Mouse (Mus musculus) midbrain, embryonic 16.5 days (tissue): ENCODE results near the gene Smad9. TPM values are rescaled to one million over a fixed set of nuclear protein-coding genes. Genes with fewer than 3 reads are reported as not detected.
"Not testable (repeated sequence)": the region's sequence is repeated elsewhere in the genome, so short reads cannot be mapped to it uniquely, and the experiment has no call there.

ENCODE experiments used
- ATAC-seq: fragments of 200-750 bp; cut with Nextera tagmentation; 2 replicates; pipeline ENCODE4 v1.8.0; 2017; ENCODE audit warnings: moderate TSS enrichment
- H3K27ac ChIP-seq: fragments of 300-500 bp; sonication (generic); 2 replicates; pipeline ENCODE4 v1.5.1; 2014; ENCODE audit warnings: mild to moderate bottlenecking, low read length, mixed read lengths
- H3K27me3 ChIP-seq: fragments of 300-500 bp; sonication (generic); 2 replicates; pipeline ENCODE4 v1.6.1; 2014; ENCODE audit warnings: low read depth, low read length, mixed read lengths; ENCODE audit not compliant: control insufficient read depth, insufficient read depth
- H3K36me3 ChIP-seq: fragments of 300-500 bp; sonication (generic); 2 replicates; pipeline ENCODE4 v1.6.1; 2014; ENCODE audit warnings: mild to moderate bottlenecking, low read length, moderate library complexity, mixed read lengths; ENCODE audit not compliant: control insufficient read depth, insufficient read depth
- H3K4me1 ChIP-seq: fragments of 300-500 bp; sonication (generic); 2 replicates; pipeline ENCODE4 v1.6.1; 2014; ENCODE audit warnings: mild to moderate bottlenecking, low read length, mixed read lengths; ENCODE audit not compliant: control insufficient read depth, insufficient read depth
- H3K4me2 ChIP-seq: fragments of 300-500 bp; sonication (generic); 2 replicates; pipeline ENCODE4 v1.6.1; 2014; ENCODE audit warnings: mild to moderate bottlenecking, low read length, mixed read lengths
- H3K4me3 ChIP-seq: fragments of 300-500 bp; sonication (generic); 2 replicates; pipeline ENCODE4 v1.5.1; 2014; ENCODE audit warnings: low read depth, mild to moderate bottlenecking, low read length, moderate library complexity, mixed read lengths
- H3K9ac ChIP-seq: fragments of 300-500 bp; sonication (generic); 2 replicates; pipeline ENCODE4 v1.6.1; 2014; ENCODE audit warnings: low read depth, low read length, mixed read lengths
- H3K9me3 ChIP-seq: fragments of 300-500 bp; sonication (generic); replicated peaks from 2 replicates; pipeline ENCODE4 v1.6.1; 2014; ENCODE audit warnings: mild to moderate bottlenecking, low read length, mixed read lengths; ENCODE audit not compliant: control insufficient read depth, poor library complexity, severe bottlenecking
- WGBS: fragments of 180-500 bp; shearing (Covaris S2); extraction: QIAGEN DNeasy Blood & Tissue Kit; methylation state at CpG from one replicate; pipeline ENCODE4 v1.1.7; 2014; 5-methylcytosine and 5-hydroxymethylcytosine counted together
- polyA plus RNA-seq: library from polyadenylated mRNA; unstranded; fragments of >200 nt; fragmentation: Nextera tagmentation; extraction: Ambion mirVana; gene quantifications from 2 replicates; pipeline ENCODE4 v1.2.1, GENCODE M21; 2015

The Smad9 gene
- polyA plus RNA-seq, 1 experiment from 2014 or later, result 0.55 TPM

- Histone ChIP-seq H3K4me1 (no peaks in the 10 kb centered on the region), H3K9me3 (no peaks in the 10 kb centered on the region), H3K9ac (no peak overlapping the region), H3K27ac (no peak overlapping the region), H3K27me3 (no peaks in the 10 kb centered on the region), H3K4me2 (no peak overlapping the region), H3K36me3 (peaks cover 80% of the 10 kb centered on the region), H3K4me3 (no peak overlapping the region)
- WGBS, result 57% methylated on average over 5 of the region's 5 CpGs
- no peak for ATAC-seq
Observed at GRCm38 (mm10) chr3:54745799-54746198, 9.6 kb upstream of the Smad9 start.

GRCm38 (mm10) chr3:54753411-54753810 is 2.0 kb upstream of the Smad9 start:
- Histone ChIP-seq H3K27me3 (no peaks in the 10 kb centered on the region), H3K4me3 (no peak overlapping the region), H3K9me3 (no peaks in the 10 kb centered on the region), H3K9ac (no peak overlapping the region), H3K4me2 (no peak overlapping the region), H3K4me1 (peaks cover 8% of the 10 kb centered on the region), H3K27ac (no peak overlapping the region), H3K36me3 (peaks cover 16% of the 10 kb centered on the region)
- ATAC-seq, result no peak
- 86% methylated on average over 4 of the region's 4 CpGs for WGBS

- ATAC-seq, result peak; percentile 49; the same call in 1 of the 2 replicates
- H3K4me1 ChIP-seq, result peaks cover 8% of the 10 kb centered on the region
- H3K27me3 ChIP-seq, result no peaks in the 10 kb centered on the region
- peak overlapping the region; percentile 77 for H3K9ac ChIP-seq
- no peaks in the 10 kb centered on the region for H3K9me3 ChIP-seq
- H3K4me2 ChIP-seq, result peak overlapping the region; percentile 100
- no peak overlapping the region for H3K27ac ChIP-seq
- WGBS, result 2% methylated on average over 11 of the region's 11 CpGs
- no peaks in the 10 kb centered on the region for H3K36me3 ChIP-seq
- H3K4me3 ChIP-seq, result peak overlapping the region; percentile 73
Observed at GRCm38 (mm10) chr3:54756058-54756457, 676 bp downstream of the Smad9 start.

GRCm38 (mm10) chr3:54757446-54757845 is 2.1 kb downstream of the Smad9 start:
- no peak for ATAC-seq
- H3K9ac ChIP-seq, result no peak overlapping the region
- no peak overlapping the region for H3K4me2 ChIP-seq
- no peaks in the 10 kb centered on the region for H3K36me3 ChIP-seq
- no peak overlapping the region for H3K4me3 ChIP-seq
- H3K4me1 ChIP-seq, result peaks cover 8% of the 10 kb centered on the region
- H3K27ac ChIP-seq, result no peak overlapping the region
- H3K27me3 ChIP-seq, result no peaks in the 10 kb centered on the region
- WGBS, result 89% methylated on average over 8 of the region's 8 CpGs
- H3K9me3 ChIP-seq, result no peaks in the 10 kb centered on the region

GRCm38 (mm10) chr3:54759211-54759610 is 3.8 kb downstream of the Smad9 start:
- no peak for ATAC-seq

GRCm38 (mm10) chr3:54760321-54761115 is 5.1 kb downstream of the Smad9 start:
- H3K27me3 ChIP-seq, result no peaks in the 10 kb centered on the region
- no peaks in the 10 kb centered on the region for H3K9me3 ChIP-seq
- H3K4me2 ChIP-seq, result no peak overlapping the region
- no peak overlapping the region for H3K9ac ChIP-seq
- ATAC-seq, result no peak
- no peaks in the 10 kb centered on the region for H3K36me3 ChIP-seq
- 57% methylated on average over 15 of the region's 15 CpGs for WGBS
- no peak overlapping the region for H3K27ac ChIP-seq
- no peak overlapping the region for H3K4me3 ChIP-seq
- H3K4me1 ChIP-seq, result peaks cover 8% of the 10 kb centered on the region

More at GRCm38 (mm10) chr3:54759211-54759610, 3.8 kb downstream of the Smad9 start:
- Histone ChIP-seq H3K4me3 (no peak overlapping the region), H3K36me3 (no peaks in the 10 kb centered on the region), H3K4me1 (peaks cover 8% of the 10 kb centered on the region), H3K27me3 (no peaks in the 10 kb centered on the region), H3K9ac (no peak overlapping the region), H3K27ac (no peak overlapping the region), H3K9me3 (no peaks in the 10 kb centered on the region), H3K4me2 (no peak overlapping the region)
- WGBS, result 74% methylated on average over 9 of the region's 9 CpGs

- no peaks in the 10 kb centered on the region for H3K36me3 ChIP-seq
- no peaks in the 10 kb centered on the region for H3K9me3 ChIP-seq
- no peak overlapping the region for H3K9ac ChIP-seq
- no peak for ATAC-seq
- 93% methylated on average over 1 of the region's 1 CpGs for WGBS
- no peaks in the 10 kb centered on the region for H3K27me3 ChIP-seq
- no peak overlapping the region for H3K4me2 ChIP-seq
- peaks cover 2% of the 10 kb centered on the region for H3K4me1 ChIP-seq
- no peak overlapping the region for H3K4me3 ChIP-seq
- no peak overlapping the region for H3K27ac ChIP-seq
Observed at GRCm38 (mm10) chr3:54761258-54761657, 5.9 kb downstream of the Smad9 start.

- no peaks in the 10 kb centered on the region for H3K36me3 ChIP-seq
- peak overlapping the region; percentile 44 for H3K4me2 ChIP-seq
- H3K4me1 ChIP-seq, result no peaks in the 10 kb centered on the region
- H3K4me3 ChIP-seq, result peak overlapping the region; percentile 21
- H3K27ac ChIP-seq, result no peak overlapping the region
- WGBS, result 61% methylated on average over 18 of the region's 18 CpGs
- ATAC-seq, result peak; percentile 80
- no peaks in the 10 kb centered on the region for H3K9me3 ChIP-seq
- H3K9ac ChIP-seq, result no peak overlapping the region
- no peaks in the 10 kb centered on the region for H3K27me3 ChIP-seq
Observed at GRCm38 (mm10) chr3:54764418-54764817, 9.0 kb downstream of the Smad9 start.

GRCm38 (mm10) chr3:54765521-54765920 is 10.1 kb downstream of the Smad9 start:
- WGBS, result 89% methylated on average over 6 of the region's 6 CpGs
- H3K9ac ChIP-seq, ATAC-seq: not testable (repeated sequence)

More at GRCm38 (mm10) chr3:54765521-54765920, 10.1 kb downstream of the Smad9 start:
- not testable (repeated sequence) for H3K36me3 ChIP-seq, H3K4me2 ChIP-seq, H3K27ac ChIP-seq, H3K9me3 ChIP-seq, H3K4me1 ChIP-seq, H3K27me3 ChIP-seq, H3K4me3 ChIP-seq
